Mouse (Mus musculus): ENCODE measurements around the gene Btrc. TPM values are rescaled to one million over a fixed set of nuclear protein-coding genes. Genes with fewer than 3 reads are reported as not detected.

Btrc gene
- polyA plus RNA-seq, 1 experiment from 2014 or later, result 40.6 TPM

DNA sequence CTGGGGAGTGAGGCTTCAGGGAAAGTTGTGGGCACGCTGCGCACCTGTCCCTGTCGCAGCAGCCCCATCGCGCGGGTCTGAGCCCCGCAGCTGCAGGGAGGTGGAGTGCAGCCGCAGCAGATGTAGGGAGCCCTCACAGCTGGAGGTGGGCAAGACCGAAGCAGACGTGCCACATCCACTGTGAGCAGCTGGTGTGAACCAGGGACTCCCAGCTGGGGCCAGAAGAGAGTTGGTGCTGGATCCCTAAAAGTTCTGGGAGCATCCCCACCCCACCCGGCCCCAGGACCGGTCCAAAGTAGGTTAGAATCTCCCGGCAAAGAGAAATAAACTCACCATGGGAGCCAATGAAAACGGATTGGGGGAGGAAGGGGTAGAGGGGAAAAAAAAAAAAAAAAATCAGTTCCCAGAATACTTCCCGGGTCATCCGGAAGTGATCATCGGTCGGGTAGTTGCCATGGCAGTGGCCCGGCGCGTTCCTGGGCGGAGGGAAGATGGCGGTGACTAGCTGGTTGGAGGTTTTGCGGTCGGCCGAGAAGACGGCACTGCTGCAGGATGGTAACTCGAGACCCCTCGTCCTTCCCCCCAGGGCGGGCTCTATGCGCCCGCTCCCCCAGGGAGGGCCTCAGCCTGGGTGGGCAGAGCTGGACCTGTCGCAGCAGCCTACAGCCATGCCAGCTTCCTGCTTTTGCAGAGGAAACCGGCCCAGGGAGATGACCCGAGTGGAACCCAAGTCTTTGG lies 196.8 kb downstream of the Btrc start, which contains the start of the genes Poll and Gm17018:
TSS of gene Poll (minus strand) at position 379 of the 738 bp plus-strand sequence.
TSS of gene Gm17018 (plus strand) at position 463 of the 738 bp plus-strand sequence.
- 0% methylated on average over 35 of the region's 35 CpGs for WGBS
- peak; percentile 80 for ATAC-seq (ENCODE audit: insufficient number of reproducible peaks, low FRiP score, low TSS enrichment, low read depth)
- H3K27me3 ChIP-seq, result no peaks in the 10 kb centered on the region
- H3K27ac ChIP-seq, result peak within 1 kb of the TSS; percentile 77
- H3K9me3 ChIP-seq, result no peaks in the 10 kb centered on the region
- H3K4me3 ChIP-seq, result peak within 1 kb of the TSS; percentile 71
- H3K36me3 ChIP-seq, result 0 out of 2 replicates have a peak, but pooled peaks cover 9% of the 10 kb centered on the region
- H3K9ac ChIP-seq, result peak within 1 kb of the TSS; percentile 76
- H3K4me2 ChIP-seq, result peak within 1 kb of the TSS; percentile 85
- H3K4me1 ChIP-seq, result peaks cover 15% of the 10 kb centered on the region

DNA sequence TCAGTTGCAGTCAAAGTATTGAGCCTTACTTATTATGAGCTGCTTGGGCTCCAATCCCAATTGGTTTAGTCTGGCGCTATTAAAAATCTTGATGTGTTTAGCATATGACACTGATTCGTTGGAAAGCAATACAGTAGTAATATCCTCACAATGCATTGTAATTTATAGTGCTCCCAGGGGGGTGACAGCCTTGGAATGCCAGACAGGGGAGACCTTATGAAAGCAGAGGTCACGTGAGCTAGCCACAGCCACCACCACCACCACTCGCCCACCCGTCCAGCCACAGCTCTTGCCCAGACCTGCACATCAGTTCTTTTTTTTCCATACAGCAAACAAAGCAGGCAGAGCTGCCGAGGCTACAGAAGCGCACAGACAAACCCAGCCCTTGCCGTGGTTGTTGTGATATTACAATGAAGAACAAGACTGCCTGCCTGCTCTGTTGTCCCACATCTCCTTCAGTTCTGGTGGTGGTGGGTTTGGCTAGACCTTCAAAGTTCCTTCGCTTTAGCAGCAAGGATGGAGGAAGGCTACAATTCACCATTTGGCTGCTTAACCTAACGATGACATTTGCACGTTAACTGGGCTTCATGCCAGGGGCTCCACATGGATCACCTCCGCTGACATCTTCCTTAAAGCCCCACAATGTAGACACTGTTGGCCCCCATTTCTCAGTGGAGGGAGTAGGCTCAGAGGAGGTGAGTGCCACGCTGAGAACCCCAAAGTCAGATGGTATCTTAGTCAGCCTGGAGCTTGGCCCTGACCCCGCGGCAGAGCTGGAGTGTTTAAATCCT lies 202.6 kb downstream of the Btrc start:
- 31% methylated on average over 15 of the region's 15 CpGs for WGBS
- no peak for ATAC-seq (ENCODE audit: insufficient number of reproducible peaks, low FRiP score, low TSS enrichment, low read depth)
- Histone ChIP-seq H3K27me3 (no peaks in the 10 kb centered on the region), H3K9ac (no peak overlapping the region), H3K27ac (no peak overlapping the region), H3K4me3 (no peak overlapping the region), H3K4me1 (peaks cover 45% of the 10 kb centered on the region), H3K4me2 (no peak overlapping the region), H3K36me3 (no peaks in the 10 kb centered on the region), H3K9me3 (no peaks in the 10 kb centered on the region)

GRCm38 (mm10) chr19:45567367-45567766 lies 203.8 kb downstream of the Btrc start:
- H3K27ac ChIP-seq, result no peak overlapping the region
- H3K4me1 ChIP-seq, result peaks cover 45% of the 10 kb centered on the region
- 0 out of 2 replicates have a peak, but pooled peaks cover 9% of the 10 kb centered on the region for H3K36me3 ChIP-seq
- no peak overlapping the region for H3K4me2 ChIP-seq
- H3K9ac ChIP-seq, result no peak overlapping the region
- ATAC-seq (ENCODE audit: insufficient number of reproducible peaks, low FRiP score, low TSS enrichment, low read depth), result no peak
- H3K4me3 ChIP-seq, result no peak overlapping the region
- H3K27me3 ChIP-seq, result no peaks in the 10 kb centered on the region
- 18% methylated on average over 14 of the region's 14 CpGs for WGBS
- no peaks in the 10 kb centered on the region for H3K9me3 ChIP-seq

DNA sequence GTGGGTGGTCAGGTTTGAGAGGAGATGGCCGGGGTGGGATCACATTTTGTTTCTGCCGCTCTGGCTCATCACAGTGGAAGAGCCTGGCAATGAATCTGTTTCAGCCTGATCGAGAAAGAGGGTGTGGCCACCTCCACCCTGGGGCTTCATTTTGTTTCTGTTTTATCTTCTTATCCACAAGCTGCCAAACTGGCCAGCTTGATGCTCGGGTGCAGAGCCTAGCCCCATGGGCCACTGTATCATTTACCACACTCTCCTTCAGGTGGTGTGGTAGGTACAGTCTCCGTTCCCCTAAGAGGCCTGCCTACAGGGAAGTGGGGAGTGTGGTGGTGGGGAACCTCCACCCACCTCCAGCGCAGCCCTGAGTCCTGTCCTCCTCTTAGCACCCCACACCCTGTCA lies 209.5 kb downstream of the Btrc start:
- no peak overlapping the region for H3K4me2 ChIP-seq
- peaks cover 52% of the 10 kb centered on the region for H3K4me1 ChIP-seq
- WGBS, result 63% methylated on average over 6 of the region's 6 CpGs
- H3K27me3 ChIP-seq, result no peaks in the 10 kb centered on the region
- ATAC-seq (ENCODE audit: insufficient number of reproducible peaks, low FRiP score, low TSS enrichment, low read depth), result no peak
- H3K27ac ChIP-seq, result no peak overlapping the region
- no peak overlapping the region for H3K9ac ChIP-seq
- no peak overlapping the region for H3K4me3 ChIP-seq
- H3K36me3 ChIP-seq, result peaks cover 19% of the 10 kb centered on the region
- no peaks in the 10 kb centered on the region for H3K9me3 ChIP-seq

GRCm38 (mm10) chr19:45573861-45574267 lies 210.3 kb downstream of the Btrc start:
- H3K27ac ChIP-seq, result no peak overlapping the region
- H3K4me2 ChIP-seq, result no peak overlapping the region
- WGBS, result 19% methylated on average over 6 of the region's 6 CpGs
- H3K4me1 ChIP-seq, result peaks cover 49% of the 10 kb centered on the region
- no peak for ATAC-seq (ENCODE audit: insufficient number of reproducible peaks, low FRiP score, low TSS enrichment, low read depth)
- peaks cover 25% of the 10 kb centered on the region for H3K36me3 ChIP-seq
- no peaks in the 10 kb centered on the region for H3K27me3 ChIP-seq
- H3K4me3 ChIP-seq, result no peak overlapping the region
- H3K9ac ChIP-seq, result no peak overlapping the region
- H3K9me3 ChIP-seq, result no peaks in the 10 kb centered on the region

GRCm38 (mm10) chr19:45574339-45574898 lies 210.9 kb downstream of the Btrc start:
- 47% methylated on average over 7 of the region's 7 CpGs for WGBS
- no peaks in the 10 kb centered on the region for H3K9me3 ChIP-seq
- H3K4me3 ChIP-seq, result no peak overlapping the region
- H3K36me3 ChIP-seq, result peaks cover 27% of the 10 kb centered on the region
- peak overlapping the region; percentile 18; the same call in 1 of the 2 replicates for H3K27ac ChIP-seq
- no peaks in the 10 kb centered on the region for H3K27me3 ChIP-seq
- ATAC-seq (ENCODE audit: insufficient number of reproducible peaks, low FRiP score, low TSS enrichment, low read depth), result no peak
- H3K9ac ChIP-seq, result no peak overlapping the region
- H3K4me1 ChIP-seq, result peaks cover 43% of the 10 kb centered on the region
- no peak overlapping the region for H3K4me2 ChIP-seq

GRCm38 (mm10) chr19:45574941-45575631 lies 211.6 kb downstream of the Btrc start:
- Histone ChIP-seq H3K9ac (no peak overlapping the region), H3K27me3 (no peaks in the 10 kb centered on the region), H3K4me3 (no peak overlapping the region), H3K36me3 (peaks cover 30% of the 10 kb centered on the region), H3K9me3 (no peaks in the 10 kb centered on the region), H3K4me1 (peaks cover 38% of the 10 kb centered on the region), H3K4me2 (no peak overlapping the region), H3K27ac (peak overlapping the region; percentile 18)
- 53% methylated on average over 19 of the region's 19 CpGs for WGBS
- no peak for ATAC-seq (ENCODE audit: insufficient number of reproducible peaks, low FRiP score, low TSS enrichment, low read depth)

GRCm38 (mm10) chr19:45575632-45576001 lies 212.1 kb downstream of the Btrc start:
- Histone ChIP-seq H3K4me3 (no peak overlapping the region), H3K36me3 (peaks cover 30% of the 10 kb centered on the region), H3K27ac (no peak overlapping the region), H3K27me3 (no peaks in the 10 kb centered on the region), H3K4me1 (peaks cover 42% of the 10 kb centered on the region), H3K4me2 (no peak overlapping the region), H3K9me3 (no peaks in the 10 kb centered on the region), H3K9ac (no peak overlapping the region)
- no peak for ATAC-seq (ENCODE audit: insufficient number of reproducible peaks, low FRiP score, low TSS enrichment, low read depth)
- 24% methylated on average over 8 of the region's 8 CpGs for WGBS

DNA sequence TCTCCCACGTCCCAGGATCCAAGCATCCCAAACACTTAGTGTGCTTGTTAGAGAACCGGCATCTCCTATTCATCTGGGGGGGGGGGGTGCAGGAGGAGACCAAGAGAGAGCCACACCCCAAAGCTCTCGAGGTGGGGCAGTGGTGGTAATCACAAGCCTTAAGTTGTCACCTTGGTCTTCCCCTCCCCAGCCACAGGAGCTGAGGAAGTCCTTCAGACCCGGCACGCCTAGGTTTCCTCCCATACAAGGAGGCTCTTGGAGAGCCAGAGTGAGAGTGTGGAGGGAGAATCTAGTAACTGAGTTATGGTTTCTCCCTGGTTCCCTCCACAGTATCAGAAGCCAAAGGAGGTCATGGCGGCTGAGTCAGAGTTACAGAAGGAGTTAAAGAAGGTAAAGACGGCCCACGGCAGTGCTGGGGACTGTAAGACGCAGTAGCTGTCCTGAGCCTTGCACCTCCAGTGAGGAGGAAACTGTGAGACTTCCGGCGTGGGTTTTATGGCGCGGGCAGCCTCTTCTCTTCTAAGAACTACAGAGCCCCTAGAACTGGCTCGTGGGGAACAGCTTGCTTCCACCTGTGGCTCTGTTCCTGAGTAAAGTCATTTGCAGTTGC lies 213.7 kb downstream of the Btrc start:
- Histone ChIP-seq H3K4me1 (peaks cover 50% of the 10 kb centered on the region), H3K36me3 (peaks cover 22% of the 10 kb centered on the region), H3K9me3 (no peaks in the 10 kb centered on the region), H3K27me3 (no peaks in the 10 kb centered on the region), H3K4me2 (no peak overlapping the region), H3K9ac (no peak overlapping the region), H3K4me3 (no peak overlapping the region), H3K27ac (no peak overlapping the region)
- 64% methylated on average over 14 of the region's 14 CpGs for WGBS
- ATAC-seq (ENCODE audit: insufficient number of reproducible peaks, low FRiP score, low TSS enrichment, low read depth), result no peak

DNA sequence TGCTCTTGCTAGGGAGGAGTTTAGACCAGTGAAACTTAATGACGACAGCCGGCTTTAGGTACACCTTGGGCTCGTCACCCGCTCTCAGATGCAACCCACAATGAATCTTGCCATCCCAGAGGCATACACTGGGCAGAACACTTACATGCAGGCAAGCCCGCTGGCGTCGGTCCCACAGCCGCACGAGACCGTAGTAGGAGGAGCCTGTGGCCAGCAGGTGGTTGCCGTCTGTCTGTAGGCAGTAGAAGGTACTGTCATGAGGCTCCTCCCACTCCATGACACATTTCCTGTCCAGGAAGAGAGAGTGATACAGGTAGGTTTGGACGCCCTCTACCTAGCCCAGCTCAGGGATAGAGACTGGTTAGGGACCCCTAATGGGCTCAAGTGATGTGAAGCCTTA lies 215.4 kb downstream of the Btrc start:
- H3K4me2 ChIP-seq, result no peak overlapping the region
- no peak overlapping the region for H3K27ac ChIP-seq
- ATAC-seq (ENCODE audit: insufficient number of reproducible peaks, low FRiP score, low TSS enrichment, low read depth), result no peak
- WGBS, result 80% methylated on average over 12 of the region's 12 CpGs
- no peak overlapping the region for H3K4me3 ChIP-seq
- H3K9ac ChIP-seq, result no peak overlapping the region
- peaks cover 24% of the 10 kb centered on the region for H3K36me3 ChIP-seq
- no peaks in the 10 kb centered on the region for H3K9me3 ChIP-seq
- peaks cover 52% of the 10 kb centered on the region for H3K4me1 ChIP-seq
- no peaks in the 10 kb centered on the region for H3K27me3 ChIP-seq

- no peak overlapping the region for H3K27ac ChIP-seq
- 88% methylated on average over 7 of the region's 7 CpGs for WGBS
- no peaks in the 10 kb centered on the region for H3K9me3 ChIP-seq
- H3K27me3 ChIP-seq, result no peaks in the 10 kb centered on the region
- no peak overlapping the region for H3K4me3 ChIP-seq
- H3K4me2 ChIP-seq, result no peak overlapping the region
- no peak overlapping the region for H3K9ac ChIP-seq
- peaks cover 48% of the 10 kb centered on the region for H3K4me1 ChIP-seq
- H3K36me3 ChIP-seq, result peaks cover 26% of the 10 kb centered on the region
- ATAC-seq (ENCODE audit: insufficient number of reproducible peaks, low FRiP score, low TSS enrichment, low read depth), result no peak
Measured at GRCm38 (mm10) chr19:45579416-45579815, 215.9 kb downstream of the Btrc start.

Measured in limb, embryonic 15.5 days (tissue).